Mouse (Mus musculus): ENCODE measurements at regions not wholly inside any gene's neighbourhood (a gene's known extent, or its start where the extent isn't known, plus 50 kb on each side); places are given as distances from the start of the nearest gene placed in this dataset.

- H3K36me3 ChIP-seq: peaks cover 13% of the 10 kb centered on the region; the same call in 1 of the 2 replicates
- 79% methylated on average over 8 of the region's 8 CpGs for WGBS
- H3K9ac ChIP-seq: no peak overlapping the region
Observed at GRCm38 (mm10) chr12:109539046-109539445, 61.1 kb downstream of the Rtl1 start.

GRCm38 (mm10) chr12:109538641-109539040, 61.5 kb downstream of the Rtl1 start:
- Histone ChIP-seq H3K9me3 (peaks cover 59% of the 10 kb centered on the region), H3K4me3 (no peak overlapping the region), H3K4me1 (peaks cover 24% of the 10 kb centered on the region), H3K9ac (no peak overlapping the region), H3K27me3 (replicated peaks) (no peaks in the 10 kb centered on the region), H3K27ac (replicated peaks) (0 out of 2 replicates have a peak overlapping the region, but pooled peaks have one; percentile 3), H3K36me3 (peaks cover 12% of the 10 kb centered on the region; the same call in 1 of the 2 replicates), H3K4me2 (no peak overlapping the region)
- WGBS: 74% methylated on average over 3 of the region's 3 CpGs
- no peak for ATAC-seq (ENCODE audit: extremely low read depth, insufficient number of reproducible peaks, low FRiP score, low TSS enrichment)

More at GRCm38 (mm10) chr12:109539046-109539445, 61.1 kb downstream of the Rtl1 start:
- H3K9me3 ChIP-seq: peaks cover 59% of the 10 kb centered on the region
- H3K4me3 ChIP-seq: no peak overlapping the region
- 0 out of 2 replicates have a peak overlapping the region, but pooled peaks have one; percentile 3 for H3K27ac ChIP-seq (replicated peaks)
- no peak for ATAC-seq (ENCODE audit: extremely low read depth, insufficient number of reproducible peaks, low FRiP score, low TSS enrichment)
- H3K4me1 ChIP-seq: peaks cover 22% of the 10 kb centered on the region
- no peaks in the 10 kb centered on the region for H3K27me3 ChIP-seq (replicated peaks)
- no peak overlapping the region for H3K4me2 ChIP-seq

GRCm38 (mm10) chr12:109536536-109536935, 63.6 kb downstream of the Rtl1 start:
- 56% methylated on average over 3 of the region's 3 CpGs for WGBS
- peaks cover 11% of the 10 kb centered on the region; the same call in 1 of the 2 replicates for H3K36me3 ChIP-seq

GRCm38 (mm10) chr12:109532392-109532791, 67.7 kb downstream of the Rtl1 start:
- no peak for ATAC-seq (ENCODE audit: extremely low read depth, insufficient number of reproducible peaks, low FRiP score, low TSS enrichment)
- peaks cover 50% of the 10 kb centered on the region for H3K4me1 ChIP-seq

More at GRCm38 (mm10) chr12:109536536-109536935, 63.6 kb downstream of the Rtl1 start:
- Histone ChIP-seq H3K27me3 (replicated peaks) (no peaks in the 10 kb centered on the region), H3K4me3 (no peak overlapping the region), H3K27ac (replicated peaks) (no peak overlapping the region), H3K9me3 (peaks cover 43% of the 10 kb centered on the region), H3K4me2 (no peak overlapping the region), H3K9ac (no peak overlapping the region), H3K4me1 (peaks cover 45% of the 10 kb centered on the region)
- no peak for ATAC-seq (ENCODE audit: extremely low read depth, insufficient number of reproducible peaks, low FRiP score, low TSS enrichment)

GRCm38 (mm10) chr12:109531347-109532023, 68.6 kb downstream of the Rtl1 start:
- 61% methylated on average over 8 of the region's 8 CpGs for WGBS
- Histone ChIP-seq H3K36me3 (no peaks in the 10 kb centered on the region), H3K9ac (no peak overlapping the region), H3K9me3 (peaks cover 40% of the 10 kb centered on the region), H3K4me3 (no peak overlapping the region), H3K27ac (replicated peaks) (no peak overlapping the region), H3K27me3 (replicated peaks) (peaks cover 17% of the 10 kb centered on the region), H3K4me1 (peaks cover 48% of the 10 kb centered on the region), H3K4me2 (no peak overlapping the region)
- ATAC-seq (ENCODE audit: extremely low read depth, insufficient number of reproducible peaks, low FRiP score, low TSS enrichment): no peak

More at GRCm38 (mm10) chr12:109532392-109532791, 67.7 kb downstream of the Rtl1 start:
- Histone ChIP-seq H3K4me2 (no peak overlapping the region), H3K27me3 (replicated peaks) (peaks cover 12% of the 10 kb centered on the region; the same call in 1 of the 2 replicates), H3K36me3 (no peaks in the 10 kb centered on the region), H3K9ac (no peak overlapping the region), H3K4me3 (no peak overlapping the region), H3K27ac (replicated peaks) (peak overlapping the region; percentile 10; the same call in 1 of the 2 replicates), H3K9me3 (peaks cover 34% of the 10 kb centered on the region)
- WGBS: 37% methylated on average over 8 of the region's 8 CpGs

DNA sequence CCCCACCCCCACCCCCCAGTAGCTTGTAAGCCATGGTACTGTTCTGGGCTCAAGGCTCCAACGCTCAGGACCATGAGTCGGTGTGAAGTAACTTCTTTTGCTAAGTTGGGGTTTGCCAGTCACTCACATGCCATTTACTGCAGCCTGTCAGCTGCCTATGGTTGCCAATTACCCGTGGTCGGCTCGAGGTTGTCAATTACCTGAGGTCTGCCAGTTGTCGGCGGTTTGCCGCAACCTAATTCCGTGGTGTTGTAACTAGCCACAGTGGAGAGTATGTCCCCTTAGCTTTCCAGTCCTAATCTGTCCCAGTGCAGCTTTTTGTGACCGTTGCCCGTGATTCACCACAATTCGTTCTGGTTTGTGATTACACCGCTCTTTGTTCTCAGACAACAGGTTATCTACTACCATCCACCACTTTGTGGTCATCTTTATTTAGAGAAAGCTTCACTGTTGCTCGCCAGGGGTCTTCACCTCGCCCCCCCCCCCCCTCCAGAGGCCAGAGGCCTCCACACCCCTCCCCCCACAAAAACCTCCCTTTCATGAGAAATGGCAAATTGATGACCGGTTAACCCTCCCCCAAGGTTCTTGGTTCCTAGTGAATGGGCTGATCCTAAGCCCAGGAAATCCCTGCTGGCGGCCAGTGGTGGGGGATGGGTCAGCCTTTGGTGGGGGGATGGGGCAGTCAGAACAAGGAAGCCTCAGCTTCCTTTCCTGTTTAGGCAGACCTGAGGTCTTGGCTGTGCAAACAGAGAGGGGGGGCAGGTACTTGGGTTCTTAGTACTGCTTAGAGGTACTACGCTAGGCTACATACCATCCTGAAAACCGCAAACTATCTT, 69.7 kb downstream of the Rtl1 start:
- 60% methylated on average over 19 of the region's 19 CpGs for WGBS
- Histone ChIP-seq H3K4me1 (peaks cover 38% of the 10 kb centered on the region), H3K27me3 (replicated peaks) (peaks cover 21% of the 10 kb centered on the region), H3K27ac (replicated peaks) (no peak overlapping the region), H3K9me3 (peaks cover 41% of the 10 kb centered on the region), H3K36me3 (no peaks in the 10 kb centered on the region), H3K4me2 (no peak overlapping the region), H3K4me3 (no peak overlapping the region), H3K9ac (no peak overlapping the region)
- ATAC-seq (ENCODE audit: extremely low read depth, insufficient number of reproducible peaks, low FRiP score, low TSS enrichment): no peak

GRCm38 (mm10) chr12:109529501-109529900, 70.6 kb downstream of the Rtl1 start:
- WGBS: 66% methylated on average over 6 of the region's 6 CpGs
- no peak overlapping the region for H3K9ac ChIP-seq
- H3K27me3 ChIP-seq (replicated peaks): peaks cover 21% of the 10 kb centered on the region
- no peak overlapping the region for H3K27ac ChIP-seq (replicated peaks)
- peaks cover 41% of the 10 kb centered on the region for H3K9me3 ChIP-seq
- H3K4me1 ChIP-seq: peaks cover 30% of the 10 kb centered on the region
- ATAC-seq (ENCODE audit: extremely low read depth, insufficient number of reproducible peaks, low FRiP score, low TSS enrichment): no peak
- H3K36me3 ChIP-seq: no peaks in the 10 kb centered on the region
- no peak overlapping the region for H3K4me2 ChIP-seq
- no peak overlapping the region for H3K4me3 ChIP-seq

- H3K4me2 ChIP-seq: no peak overlapping the region
Observed at GRCm38 (mm10) chr12:109528966-109529365, 71.2 kb downstream of the Rtl1 start.

DNA sequence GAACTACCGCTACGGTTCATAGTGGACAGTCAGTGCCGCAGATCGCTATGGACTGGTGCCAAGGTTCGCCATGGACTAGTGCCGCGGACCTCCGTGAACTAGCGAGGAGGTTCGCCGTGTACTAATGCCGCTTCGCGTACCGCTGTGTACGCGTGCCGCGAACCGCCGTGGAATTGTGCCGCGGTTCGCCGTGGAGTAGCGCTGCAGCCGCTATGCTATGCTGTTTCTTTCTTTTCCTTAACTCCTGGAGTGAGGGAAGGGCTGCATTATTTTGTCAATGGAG, 71.9 kb downstream of the Rtl1 start:
- peaks cover 41% of the 10 kb centered on the region for H3K9me3 ChIP-seq
- no peaks in the 10 kb centered on the region for H3K36me3 ChIP-seq
- peak overlapping the region; percentile 71 for H3K4me2 ChIP-seq
- peaks cover 21% of the 10 kb centered on the region for H3K27me3 ChIP-seq (replicated peaks)
- 40% methylated on average over 27 of the region's 27 CpGs for WGBS
- ATAC-seq (ENCODE audit: extremely low read depth, insufficient number of reproducible peaks, low FRiP score, low TSS enrichment): no peak
- H3K9ac ChIP-seq: peak overlapping the region; percentile 69
- peak overlapping the region; percentile 50 for H3K4me3 ChIP-seq
- no peak overlapping the region for H3K27ac ChIP-seq (replicated peaks)
- H3K4me1 ChIP-seq: peaks cover 21% of the 10 kb centered on the region

More at GRCm38 (mm10) chr12:109528966-109529365, 71.2 kb downstream of the Rtl1 start:
- Histone ChIP-seq H3K9me3 (peaks cover 41% of the 10 kb centered on the region), H3K4me3 (no peak overlapping the region), H3K36me3 (no peaks in the 10 kb centered on the region), H3K4me1 (peaks cover 29% of the 10 kb centered on the region), H3K27ac (replicated peaks) (no peak overlapping the region), H3K9ac (no peak overlapping the region), H3K27me3 (replicated peaks) (peaks cover 21% of the 10 kb centered on the region)
- WGBS: 70% methylated on average over 5 of the region's 5 CpGs
- no peak for ATAC-seq (ENCODE audit: extremely low read depth, insufficient number of reproducible peaks, low FRiP score, low TSS enrichment)

- WGBS: 53% methylated on average over 29 of the region's 29 CpGs
- H3K4me1 ChIP-seq: peaks cover 16% of the 10 kb centered on the region
- no peak overlapping the region for H3K27ac ChIP-seq (replicated peaks)
- no peaks in the 10 kb centered on the region for H3K36me3 ChIP-seq
- peak overlapping the region; percentile 50 for H3K4me3 ChIP-seq
- H3K9me3 ChIP-seq: peaks cover 41% of the 10 kb centered on the region
- H3K9ac ChIP-seq: peak overlapping the region; percentile 69; the same call in 1 of the 2 replicates
- ATAC-seq (ENCODE audit: extremely low read depth, insufficient number of reproducible peaks, low FRiP score, low TSS enrichment): no peak
- peak overlapping the region; percentile 71 for H3K4me2 ChIP-seq
- peaks cover 21% of the 10 kb centered on the region for H3K27me3 ChIP-seq (replicated peaks)
Observed at GRCm38 (mm10) chr12:109527414-109528262, 72.5 kb downstream of the Rtl1 start.

DNA sequence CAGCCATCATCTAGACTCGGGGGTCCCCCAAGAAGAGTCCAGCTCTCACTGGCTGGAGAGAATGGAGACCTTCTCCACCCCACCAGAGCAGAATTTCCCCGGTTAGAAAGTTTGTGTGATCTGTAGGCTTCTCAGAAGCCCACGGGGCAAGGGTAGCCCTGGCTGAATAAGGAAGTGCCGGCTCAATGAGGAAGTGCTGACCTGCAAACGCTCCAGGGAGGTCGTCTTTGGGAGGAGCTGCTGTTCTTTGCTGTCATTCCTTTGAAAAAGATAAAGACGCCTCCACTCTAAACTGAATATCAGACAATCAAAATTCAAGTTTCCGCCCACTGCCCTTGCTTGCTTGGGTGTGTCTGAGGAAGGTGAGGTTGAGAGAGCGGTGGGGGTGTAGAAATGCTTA, 73.0 kb downstream of the Dlk1 start:
- H3K9me3 ChIP-seq: peaks cover 40% of the 10 kb centered on the region
- H3K9ac ChIP-seq: no peak overlapping the region
- H3K27ac ChIP-seq (replicated peaks): no peak overlapping the region
- H3K4me2 ChIP-seq: no peak overlapping the region
- WGBS: 58% methylated on average over 9 of the region's 9 CpGs
- H3K36me3 ChIP-seq: no peaks in the 10 kb centered on the region
- H3K27me3 ChIP-seq (replicated peaks): peaks cover 21% of the 10 kb centered on the region
- no peak for ATAC-seq (ENCODE audit: extremely low read depth, insufficient number of reproducible peaks, low FRiP score, low TSS enrichment)
- H3K4me1 ChIP-seq: no peaks in the 10 kb centered on the region
- no peak overlapping the region for H3K4me3 ChIP-seq
